Mouse (Mus musculus): ENCODE results near the gene Gm17409.
A peak's percentile ranks its signal among the peaks of the same experiment; 100 is the strongest.

Gene Gm17409

GRCm38 (mm10) chr2:58469816-58470215 lies at the start of gene Gm17409:
TSS of gene Gm17409 (plus strand) at chr2:58470116.
- DNase-seq, result no peak

- no peak for DNase-seq
These were observed 46.6 kb upstream of the Gm17409 start for GRCm38 (mm10) chr2:58423319-58423718.

GRCm38 (mm10) chr2:58425436-58426004 lies 44.4 kb upstream of the Gm17409 start:
- DNase-seq, result no peak

GRCm38 (mm10) chr2:58432211-58432610 lies 37.7 kb upstream of the Gm17409 start:
- no peak for DNase-seq

- no peak for DNase-seq
These were observed 36.6 kb upstream of the Gm17409 start for GRCm38 (mm10) chr2:58433317-58433716.

- DNase-seq, result no peak
These were observed 35.5 kb upstream of the Gm17409 start for GRCm38 (mm10) chr2:58434438-58434837.

- no peak for DNase-seq
These were observed 34.4 kb upstream of the Gm17409 start for GRCm38 (mm10) chr2:58435507-58435906.

- DNase-seq, result no peak
These were observed 33.0 kb upstream of the Gm17409 start for GRCm38 (mm10) chr2:58436911-58437310.

- no peak for DNase-seq
These were observed 26.8 kb upstream of the Gm17409 start for GRCm38 (mm10) chr2:58443163-58443562.

GRCm38 (mm10) chr2:58447001-58447400 lies 22.9 kb upstream of the Gm17409 start:
- no peak for DNase-seq

GRCm38 (mm10) chr2:58454095-58454865 lies 15.6 kb upstream of the Gm17409 start:
- DNase-seq, result no peak

GRCm38 (mm10) chr2:58456843-58457487 lies 13.0 kb upstream of the Gm17409 start:
- DNase-seq, result no peak

- DNase-seq, result no peak
These were observed 12.4 kb upstream of the Gm17409 start for GRCm38 (mm10) chr2:58457488-58457865.

GRCm38 (mm10) chr2:58458820-58459371 lies 11.0 kb upstream of the Gm17409 start:
- DNase-seq, result peak in 1 of 2 experiments; percentile 20

GRCm38 (mm10) chr2:58470290-58470689 lies 374 bp downstream of the Gm17409 start:
- no peak for DNase-seq

GRCm38 (mm10) chr2:58475578-58475977 lies 5.7 kb downstream of the Gm17409 start:
- no peak for DNase-seq

GRCm38 (mm10) chr2:58476956-58477715 lies 7.2 kb downstream of the Gm17409 start:
- peak; percentile 23 to 45 for DNase-seq

- no peak for DNase-seq
These were observed 8.2 kb downstream of the Gm17409 start for GRCm38 (mm10) chr2:58478144-58478543.

- DNase-seq, result no peak
These were observed 9.6 kb downstream of the Gm17409 start for GRCm38 (mm10) chr2:58479536-58479935.

GRCm38 (mm10) chr2:58480764-58481163 lies 10.8 kb downstream of the Gm17409 start:
- no peak for DNase-seq

GRCm38 (mm10) chr2:58481450-58482100 lies 11.7 kb downstream of the Gm17409 start:
- DNase-seq, result no peak

GRCm38 (mm10) chr2:58484284-58484965 lies 14.5 kb downstream of the Gm17409 start:
- DNase-seq, result no peak
